Mouse (Mus musculus) erythroblast, embryonic 14.5 days (primary cell): ENCODE data around the gene Comp. TPM values are rescaled to one million over a fixed set of nuclear protein-coding genes. Genes with fewer than 3 reads are reported as not detected.

Experiments used
- H3K27me3 ChIP-seq: 2 replicates; pipeline ENCODE4 v1.6.1; 2012; ENCODE audit warnings: inconsistent platforms; ENCODE audit not compliant: control insufficient read depth
- H3K36me3 ChIP-seq: 2 replicates; pipeline ENCODE4 v1.6.1; 2012; ENCODE audit warnings: mild to moderate bottlenecking, inconsistent platforms; ENCODE audit not compliant: control insufficient read depth
- H3K4me1 ChIP-seq: 2 replicates; pipeline ENCODE4 v1.6.1; 2012; ENCODE audit warnings: inconsistent platforms; ENCODE audit not compliant: control insufficient read depth
- H3K4me3 ChIP-seq: replicated peaks from 2 replicates; pipeline ENCODE3; 2012; ENCODE audit warnings: moderate library complexity, mild to moderate bottlenecking, inconsistent platforms
- H3K9me3 ChIP-seq: 2 replicates; pipeline ENCODE4 v1.6.1; 2012; ENCODE audit warnings: low read length, inconsistent platforms, mixed read lengths; ENCODE audit not compliant: control insufficient read depth
- GATA1 ChIP-seq: IDR thresholded peaks from 2 replicates; pipeline ENCODE4 v1.6.1; 2012; ENCODE audit warnings: low read length, inconsistent platforms, mixed read lengths
- TAL1 ChIP-seq: IDR thresholded peaks from 3 replicates; pipeline ENCODE4 v1.6.1; 2012; ENCODE audit warnings: low read length, inconsistent platforms, mixed read lengths
- polyA plus RNA-seq: library from polyadenylated mRNA; stranded (reverse); fragments of >175 nt; gene quantifications from 2 replicates; pipeline ENCODE4 v1.2.3, GENCODE M21; 2012

The Comp gene
- polyA plus RNA-seq, 1 experiment = not detected

- Histone ChIP-seq H3K27me3 (peaks cover 12% of the 10 kb centered on the region), H3K4me3 (no peak overlapping the region)
These were observed 12.6 kb upstream of the Comp start for GRCm38 (mm10) chr8:70360769-70361168.

GRCm38 (mm10) chr8:70361484-70362032, 11.8 kb upstream of the Comp start:
- no peaks in the 10 kb centered on the region; the same call in 1 of the 2 replicates for H3K36me3 ChIP-seq
- H3K9me3 ChIP-seq = peaks cover 6% of the 10 kb centered on the region
- no peak for TF ChIP-seq GATA1
- TF ChIP-seq TAL1 = no peak
- peaks cover 12% of the 10 kb centered on the region for H3K27me3 ChIP-seq
- H3K4me1 ChIP-seq = peaks cover 40% of the 10 kb centered on the region
- no peak overlapping the region for H3K4me3 ChIP-seq

More at GRCm38 (mm10) chr8:70360769-70361168, 12.6 kb upstream of the Comp start:
- Histone ChIP-seq H3K36me3 (no peaks in the 10 kb centered on the region; the same call in 1 of the 2 replicates), H3K4me1 (peaks cover 40% of the 10 kb centered on the region), H3K9me3 (peaks cover 6% of the 10 kb centered on the region)
- TF ChIP-seq GATA1 = no peak
- TF ChIP-seq TAL1 = no peak

- Histone ChIP-seq H3K4me3 (no peak overlapping the region), H3K4me1 (peaks cover 21% of the 10 kb centered on the region), H3K36me3 (no peaks in the 10 kb centered on the region), H3K9me3 (peaks cover 4% of the 10 kb centered on the region), H3K27me3 (peaks cover 15% of the 10 kb centered on the region)
- no peak for TF ChIP-seq GATA1
- TF ChIP-seq TAL1 = no peak
These were observed 9.3 kb upstream of the Comp start for GRCm38 (mm10) chr8:70364066-70364465.

- H3K4me1 ChIP-seq = peaks cover 22% of the 10 kb centered on the region
- H3K4me3 ChIP-seq = no peak overlapping the region
- no peak for TF ChIP-seq TAL1
- TF ChIP-seq GATA1 = no peak
- H3K36me3 ChIP-seq = no peaks in the 10 kb centered on the region
- H3K27me3 ChIP-seq = peaks cover 28% of the 10 kb centered on the region
- H3K9me3 ChIP-seq = no peaks in the 10 kb centered on the region
These were observed 6.8 kb upstream of the Comp start for GRCm38 (mm10) chr8:70366588-70366987.

GRCm38 (mm10) chr8:70370476-70370875, 2.9 kb upstream of the Comp start:
- Histone ChIP-seq H3K4me3 (no peak overlapping the region), H3K36me3 (no peaks in the 10 kb centered on the region), H3K4me1 (peaks cover 39% of the 10 kb centered on the region), H3K9me3 (peaks cover 23% of the 10 kb centered on the region), H3K27me3 (peaks cover 59% of the 10 kb centered on the region)
- no peak for TF ChIP-seq TAL1
- no peak for TF ChIP-seq GATA1

GRCm38 (mm10) chr8:70371951-70372350, 1.4 kb upstream of the Comp start:
- H3K4me1 ChIP-seq = peaks cover 39% of the 10 kb centered on the region
- peaks cover 74% of the 10 kb centered on the region for H3K27me3 ChIP-seq
- H3K36me3 ChIP-seq = no peaks in the 10 kb centered on the region
- peaks cover 34% of the 10 kb centered on the region for H3K9me3 ChIP-seq
- H3K4me3 ChIP-seq = no peak overlapping the region
- TF ChIP-seq TAL1 (no peak), GATA1 (no peak)

- Histone ChIP-seq H3K36me3 (no peaks in the 10 kb centered on the region), H3K4me3 (peak overlapping the region; percentile 38), H3K9me3 (peaks cover 36% of the 10 kb centered on the region), H3K4me1 (peaks cover 42% of the 10 kb centered on the region), H3K27me3 (peaks cover 96% of the 10 kb centered on the region)
- TF ChIP-seq GATA1 (no peak), TAL1 (no peak)
These were observed 1.1 kb downstream of the Comp start for GRCm38 (mm10) chr8:70374318-70374927.

- H3K9me3 ChIP-seq = peaks cover 36% of the 10 kb centered on the region
- no peak overlapping the region for H3K4me3 ChIP-seq
- peaks cover 99% of the 10 kb centered on the region for H3K27me3 ChIP-seq
- no peaks in the 10 kb centered on the region for H3K36me3 ChIP-seq
- H3K4me1 ChIP-seq = peaks cover 36% of the 10 kb centered on the region
- no peak for TF ChIP-seq GATA1
- no peak for TF ChIP-seq TAL1
These were observed 2.0 kb downstream of the Comp start for GRCm38 (mm10) chr8:70375212-70375859.

GRCm38 (mm10) chr8:70376275-70376741, 3.0 kb downstream of the Comp start:
- H3K27me3 ChIP-seq = peaks cover 95% of the 10 kb centered on the region
- H3K4me1 ChIP-seq = peaks cover 35% of the 10 kb centered on the region
- H3K9me3 ChIP-seq = peaks cover 36% of the 10 kb centered on the region
- no peaks in the 10 kb centered on the region for H3K36me3 ChIP-seq
- H3K4me3 ChIP-seq = no peak overlapping the region
- TF ChIP-seq TAL1 (no peak), GATA1 (no peak)
